Mouse (Mus musculus) ES-E14 (cell line): ENCODE results near the gene Usp32.

Experiments
- MAFK ChIP-seq: IDR thresholded peaks from 2 replicates; pipeline ENCODE4 v1.6.1; 2014; ENCODE audit warnings: mild to moderate bottlenecking, low read depth, low read length, inconsistent platforms; ENCODE audit not compliant: insufficient read depth
- ZC3H11A ChIP-seq: IDR thresholded peaks from 2 replicates; pipeline ENCODE4 v1.6.1; 2012; ENCODE audit warnings: low read depth, mild to moderate bottlenecking, inconsistent platforms, low read length, borderline replicate concordance
- ZNF384 ChIP-seq: IDR thresholded peaks from 2 replicates; pipeline ENCODE4 v1.6.1; 2012; ENCODE audit warnings: low read depth, low read length, inconsistent platforms

- TF ChIP-seq ZNF384 = no peak
- no peak for TF ChIP-seq MAFK
- TF ChIP-seq ZC3H11A = no peak
Observed at GRCm38 (mm10) chr11:84961571-84961970, 178.4 kb downstream of the Usp32 start.
